Mouse (Mus musculus) neural tube, embryonic 10.5 days (tissue): ENCODE measurements around the gene Cyfip2.

ENCODE experiments used
- DNase-seq: peaks from one replicate; pipeline ENCODE4 v3.0.0-alpha.2; 2017; ENCODE audit warnings: low spot score; ENCODE audit errors: extremely low spot score

Gene Cyfip2

DNA sequence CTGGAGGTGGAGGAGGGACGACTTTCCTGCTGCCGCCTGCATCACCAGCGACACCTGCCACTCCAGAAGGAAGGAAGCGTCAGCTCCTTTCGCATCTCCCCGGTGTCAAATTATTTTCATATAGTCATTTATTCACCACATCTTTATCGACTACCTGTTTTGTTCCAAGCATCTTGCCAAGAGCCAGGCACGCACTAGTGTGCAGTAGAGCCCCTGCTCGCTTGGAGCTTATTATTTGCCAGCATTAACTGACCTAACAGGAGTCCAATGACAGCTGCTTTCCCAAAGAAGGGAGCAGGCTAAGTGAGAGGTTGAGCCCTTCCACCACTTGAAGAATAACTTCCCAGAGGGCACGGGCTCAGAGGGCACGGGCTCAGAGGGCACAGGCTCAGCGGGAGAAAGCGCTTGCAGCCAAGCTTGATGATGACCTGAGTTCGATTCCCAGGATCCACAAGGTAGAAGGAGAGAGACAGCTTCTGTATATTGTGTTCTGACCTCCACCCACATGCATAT is at the start of gene Cyfip2:
TSS of gene Cyfip2 (minus strand) at position 337 of the 513 bp plus-strand sequence.
- no peak for DNase-seq

DNA sequence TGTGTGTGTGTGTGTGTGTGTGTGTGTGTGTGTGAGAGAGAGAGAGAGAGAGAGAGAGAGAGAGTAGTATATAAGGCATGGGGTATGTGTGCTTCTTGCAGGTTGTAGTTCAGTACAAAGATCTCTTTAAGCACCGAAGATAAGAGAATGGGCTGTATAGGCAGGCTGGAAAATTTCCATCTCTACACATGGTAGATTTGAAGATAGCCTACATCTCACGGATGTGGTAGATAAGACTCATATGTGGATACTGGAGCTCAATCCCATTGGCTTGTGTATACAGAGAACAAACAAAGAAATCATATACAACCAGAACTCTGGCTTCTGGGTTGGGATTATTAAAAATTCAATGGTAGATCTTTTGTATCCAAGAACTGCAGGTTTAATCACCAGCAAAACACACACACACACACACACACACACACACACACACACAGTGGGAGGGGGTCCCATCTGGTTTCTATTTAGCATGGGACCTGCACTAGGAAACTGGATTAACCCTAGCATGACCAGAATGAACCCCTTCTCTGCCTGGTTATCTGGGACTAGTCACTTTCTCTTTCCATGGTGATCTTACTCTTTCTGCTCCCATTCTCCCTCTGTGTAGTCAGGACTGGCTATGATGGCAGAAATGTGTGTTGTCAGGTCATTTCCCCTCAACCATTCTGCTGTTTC is 48.5 kb upstream of the Cyfip2 start:
- peak; percentile 48 for DNase-seq

DNA sequence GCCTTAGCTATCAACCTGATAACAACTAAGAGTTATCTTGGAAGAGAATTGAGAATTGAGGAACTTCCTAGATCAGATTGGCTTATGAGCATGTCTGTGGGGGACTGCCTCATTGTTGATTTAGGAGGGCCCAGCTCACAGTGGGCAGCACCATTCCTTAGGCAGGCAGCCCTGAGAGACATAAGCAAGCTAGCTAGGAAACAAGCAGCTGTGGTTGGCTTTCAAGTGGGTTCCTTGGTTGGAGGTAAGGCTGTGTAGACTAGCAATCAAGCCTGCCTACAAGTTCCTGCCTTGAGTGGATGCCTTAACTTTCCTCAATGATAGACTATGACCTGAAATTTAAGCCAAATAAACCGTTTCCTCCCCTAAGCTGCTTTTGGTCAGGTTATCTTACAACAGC is 45.7 kb upstream of the Cyfip2 start:
- DNase-seq = no peak

DNA sequence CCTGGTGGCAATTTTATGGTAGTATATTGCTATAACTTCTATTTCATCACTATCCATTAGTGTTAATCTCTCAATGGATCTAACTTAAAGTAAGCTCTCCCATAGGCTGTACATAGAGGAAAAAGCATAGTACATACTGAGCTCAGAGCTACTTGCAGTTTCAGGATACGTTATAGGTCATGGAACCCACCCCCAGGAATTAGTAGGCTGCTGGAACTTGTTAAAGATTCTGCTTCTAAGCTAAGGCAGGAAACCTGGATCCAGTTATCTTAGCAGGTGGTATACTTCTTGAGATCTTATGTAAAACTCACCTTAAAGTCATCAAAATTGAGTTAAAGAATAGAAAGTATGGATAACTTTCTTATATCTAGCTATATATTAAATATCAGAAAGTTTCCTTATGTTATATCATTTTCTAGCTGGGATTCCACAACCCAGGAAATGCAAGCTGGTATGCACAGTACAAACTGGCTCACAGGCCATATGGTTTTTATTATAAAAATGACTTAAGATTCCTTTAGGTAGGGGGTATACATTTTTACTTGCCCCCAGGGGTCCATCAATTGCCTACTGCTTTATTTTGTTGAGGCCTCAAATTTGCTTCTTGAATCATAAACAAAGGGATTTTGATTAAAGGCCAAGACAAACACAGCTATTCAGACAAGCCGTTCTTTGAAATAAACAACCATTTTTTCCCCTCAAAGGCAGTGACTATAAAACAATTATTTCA is 37.2 kb upstream of the Cyfip2 start:
- no peak for DNase-seq

DNA sequence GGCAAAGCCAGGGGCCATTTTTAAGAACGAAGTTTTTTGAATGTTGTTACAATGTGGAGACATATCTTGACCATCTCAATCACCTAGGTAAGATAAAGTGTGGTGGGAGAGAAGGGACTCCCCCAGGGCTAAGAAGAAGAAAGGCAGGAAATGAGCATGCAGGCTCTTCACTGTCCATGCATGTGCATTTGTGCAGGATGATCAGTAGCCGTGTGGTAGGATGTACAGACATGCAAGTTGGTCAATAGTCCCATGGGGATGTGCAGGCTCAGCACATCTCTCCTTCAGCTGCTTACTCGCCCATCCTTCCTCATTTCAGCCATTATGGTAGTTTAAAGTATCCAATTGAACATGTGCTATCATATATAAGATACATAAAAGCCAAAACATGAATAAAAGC is 35.8 kb upstream of the Cyfip2 start:
- DNase-seq = no peak

DNA sequence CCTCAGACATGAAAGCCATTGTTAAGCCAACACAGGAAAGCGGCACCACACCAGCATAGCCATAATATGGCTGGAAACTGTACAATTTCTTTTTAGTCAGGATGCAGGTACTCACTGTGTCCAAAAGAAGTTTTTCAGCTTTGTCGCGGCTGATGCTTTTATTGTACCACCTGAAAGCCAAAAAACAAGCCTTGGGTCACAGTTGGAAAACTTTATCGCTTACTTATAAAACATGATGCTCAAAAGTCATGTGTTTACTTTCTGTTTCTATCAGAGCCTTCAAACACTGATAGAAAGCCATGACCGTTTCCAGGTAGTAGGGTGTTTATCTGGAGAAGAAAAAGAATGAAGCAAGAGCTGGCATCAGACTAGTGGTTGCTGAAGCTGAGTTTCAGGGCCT is 35.1 kb upstream of the Cyfip2 start:
- no peak for DNase-seq

DNA sequence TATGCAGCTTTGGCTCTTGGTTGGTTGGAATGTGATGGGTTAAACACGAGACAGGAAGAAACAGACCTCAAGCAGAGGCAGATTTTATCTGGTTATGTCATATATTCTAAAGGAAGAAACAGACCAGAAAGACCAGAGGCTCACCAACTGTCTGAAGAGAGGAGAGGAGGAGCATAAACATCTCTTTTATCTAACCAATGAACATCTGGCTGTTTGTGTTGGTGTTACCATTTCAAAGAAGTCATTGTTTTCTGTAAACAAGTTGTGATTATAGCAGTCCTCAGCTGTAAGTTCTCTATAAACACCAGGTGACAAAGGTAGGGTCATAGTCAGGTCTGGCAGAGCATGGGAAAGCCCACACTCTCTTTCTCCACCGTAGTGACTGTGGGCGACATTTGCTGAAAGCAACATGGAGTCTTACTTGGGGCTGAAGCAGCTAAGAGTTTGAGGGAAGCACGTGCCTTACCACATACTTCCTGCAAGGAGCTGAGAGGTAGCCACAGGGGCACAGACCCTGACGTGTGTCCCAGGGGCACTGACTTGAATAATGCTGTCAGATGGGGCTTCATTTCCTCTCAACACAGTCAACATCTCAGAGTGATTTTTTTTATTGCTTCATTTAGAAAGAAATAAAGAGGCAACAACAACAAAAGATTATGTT is 31.4 kb upstream of the Cyfip2 start:
- no peak for DNase-seq

DNA sequence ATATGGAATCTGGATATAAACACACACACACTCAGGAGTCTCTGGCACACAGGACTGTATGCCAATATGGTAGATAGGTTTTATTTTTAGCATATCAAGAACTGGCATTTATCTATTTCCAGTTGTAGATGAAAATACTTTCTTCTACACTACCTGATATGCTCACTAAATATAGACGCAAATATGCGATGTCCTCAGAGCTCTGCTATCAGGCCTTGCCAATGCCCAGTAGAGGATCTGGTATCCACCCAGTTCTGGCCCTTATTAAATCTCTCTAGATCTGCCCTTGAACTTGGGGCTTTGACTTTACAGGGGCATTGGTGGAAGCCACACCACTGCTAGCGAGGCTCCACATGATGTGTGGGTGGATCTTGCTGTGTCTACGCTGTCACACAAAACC is 29.3 kb upstream of the Cyfip2 start:
- no peak for DNase-seq

DNA sequence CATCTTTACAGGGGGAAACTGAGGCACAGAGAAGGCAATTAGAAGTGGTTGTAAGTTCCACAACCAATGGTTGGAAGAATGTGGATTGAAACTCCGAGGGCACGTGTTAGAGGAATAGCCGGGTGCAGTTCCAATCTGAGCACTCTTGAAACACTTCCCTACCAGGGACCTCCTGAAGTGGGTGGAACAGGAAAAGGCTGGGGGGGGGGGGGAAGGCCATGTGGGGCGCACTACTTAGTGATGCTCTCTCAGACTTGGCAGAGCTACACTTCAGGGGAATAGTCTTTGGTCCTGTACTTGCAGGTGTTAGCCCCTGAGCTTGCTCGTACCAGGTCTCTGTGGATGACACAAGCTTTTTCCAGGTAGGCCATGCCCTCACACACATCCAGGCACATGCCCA is 23.4 kb upstream of the Cyfip2 start:
- no peak for DNase-seq

DNA sequence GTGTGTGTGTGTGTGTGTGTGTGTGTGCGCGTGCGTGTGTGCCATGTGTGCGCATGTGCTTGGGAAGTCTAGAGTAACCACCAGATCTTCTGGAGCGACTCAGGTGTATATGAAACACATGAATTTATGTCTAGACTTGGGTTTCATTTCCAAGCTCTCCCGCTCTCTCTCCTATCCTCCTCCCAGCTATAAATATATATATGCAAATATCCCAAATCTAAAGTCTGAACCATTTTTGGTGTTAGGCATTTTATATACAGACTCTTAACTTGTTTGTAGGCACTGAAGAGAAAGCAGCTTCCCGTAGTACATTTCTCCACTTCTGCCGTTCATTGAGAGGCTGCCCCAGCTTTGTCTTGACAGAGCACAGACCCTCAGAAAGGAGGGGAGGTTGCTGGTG is 19.6 kb upstream of the Cyfip2 start:
- no peak for DNase-seq

DNA sequence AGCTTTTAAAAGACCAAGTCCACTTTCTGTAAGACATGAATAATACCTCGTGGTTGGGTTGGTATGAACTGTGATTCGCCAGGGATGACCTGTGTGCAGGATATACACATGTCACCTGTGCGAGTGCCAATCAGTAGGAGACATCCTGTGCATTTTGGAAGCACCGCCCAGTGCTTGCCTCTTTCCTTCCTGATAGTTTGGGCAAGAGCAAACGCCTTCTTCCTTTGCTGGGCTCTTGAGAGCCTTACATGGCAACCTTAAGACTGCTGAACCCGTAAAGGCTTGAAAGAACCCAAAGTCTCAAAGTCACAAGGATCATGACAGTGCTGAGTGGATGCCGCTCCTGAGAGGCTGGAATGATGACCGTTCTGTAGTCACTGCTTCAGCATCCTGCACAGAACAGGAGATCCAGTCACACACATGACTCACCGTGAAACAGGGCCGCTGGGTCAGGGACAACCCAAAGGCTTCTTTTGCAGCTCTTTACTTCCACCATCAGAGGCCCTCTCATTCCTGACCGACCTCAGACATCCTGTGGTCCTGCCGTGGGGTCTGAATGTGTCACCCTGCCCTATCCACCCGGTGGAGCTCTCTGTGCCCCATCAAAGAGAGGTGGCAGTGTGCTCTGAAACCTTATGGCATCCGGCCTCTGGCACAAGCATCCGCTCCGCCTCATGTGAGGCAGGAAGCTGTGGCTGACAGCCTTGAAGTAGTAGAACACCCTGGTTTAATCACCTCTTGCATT is 13.8 kb upstream of the Cyfip2 start:
- DNase-seq = no peak

DNA sequence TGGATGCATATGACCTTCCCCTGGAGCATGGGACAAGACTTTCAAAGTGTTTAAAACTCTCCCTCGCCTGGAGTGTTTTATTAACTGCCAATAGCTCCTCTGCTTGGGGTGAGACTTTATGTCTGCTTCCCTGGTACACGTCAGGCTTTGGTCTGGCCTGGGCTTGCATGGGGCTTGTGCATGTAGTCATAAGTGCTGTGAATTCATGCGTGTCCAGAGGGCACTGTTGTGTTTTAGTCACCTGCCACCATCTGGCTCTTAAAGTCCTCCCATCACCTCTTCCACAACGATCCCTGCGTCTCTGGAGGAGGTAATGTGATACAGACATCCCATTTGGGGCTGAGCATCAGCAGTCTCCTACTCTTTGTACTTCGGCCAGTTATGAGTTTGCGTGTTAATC is 8.9 kb upstream of the Cyfip2 start:
- DNase-seq = no peak

DNA sequence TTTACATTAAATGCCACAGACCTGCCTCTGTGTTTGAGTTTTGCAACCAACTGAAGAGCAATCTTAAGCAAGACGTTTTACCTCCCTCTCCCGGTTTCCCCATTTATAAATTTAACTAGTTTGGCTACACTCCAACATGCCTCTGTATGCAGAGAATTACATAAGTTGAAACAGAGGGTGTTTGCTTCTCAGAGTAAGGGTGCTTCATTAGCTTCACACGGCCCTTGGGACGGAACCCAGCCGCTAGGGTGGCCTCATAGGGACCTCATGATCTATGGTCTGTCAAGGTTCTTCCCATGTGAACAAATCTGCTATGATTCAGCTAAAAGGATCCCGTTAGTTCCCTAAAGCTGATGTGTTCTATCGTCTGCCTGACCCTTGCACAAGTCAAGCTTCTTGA is 1.9 kb upstream of the Cyfip2 start:
- no peak for DNase-seq

DNA sequence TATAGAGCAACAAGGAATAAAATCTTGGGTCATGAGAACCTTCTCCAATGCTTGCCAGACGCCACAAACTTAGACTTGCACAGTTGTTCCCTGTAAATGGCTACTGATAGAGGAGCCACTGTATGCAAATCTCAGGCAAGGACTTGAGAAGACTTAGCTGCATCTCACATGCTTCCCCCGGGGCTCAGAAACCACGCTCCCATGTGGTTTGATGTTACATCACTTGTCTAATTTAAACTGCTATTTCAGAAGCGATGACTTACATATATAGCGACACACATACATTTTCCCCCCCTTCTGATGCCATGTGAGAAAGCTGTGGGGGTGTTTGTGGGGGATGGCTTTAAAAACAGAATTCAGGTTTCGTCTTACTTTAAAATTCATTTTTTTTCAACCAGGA is 1.2 kb upstream of the Cyfip2 start:
- DNase-seq = no peak

DNA sequence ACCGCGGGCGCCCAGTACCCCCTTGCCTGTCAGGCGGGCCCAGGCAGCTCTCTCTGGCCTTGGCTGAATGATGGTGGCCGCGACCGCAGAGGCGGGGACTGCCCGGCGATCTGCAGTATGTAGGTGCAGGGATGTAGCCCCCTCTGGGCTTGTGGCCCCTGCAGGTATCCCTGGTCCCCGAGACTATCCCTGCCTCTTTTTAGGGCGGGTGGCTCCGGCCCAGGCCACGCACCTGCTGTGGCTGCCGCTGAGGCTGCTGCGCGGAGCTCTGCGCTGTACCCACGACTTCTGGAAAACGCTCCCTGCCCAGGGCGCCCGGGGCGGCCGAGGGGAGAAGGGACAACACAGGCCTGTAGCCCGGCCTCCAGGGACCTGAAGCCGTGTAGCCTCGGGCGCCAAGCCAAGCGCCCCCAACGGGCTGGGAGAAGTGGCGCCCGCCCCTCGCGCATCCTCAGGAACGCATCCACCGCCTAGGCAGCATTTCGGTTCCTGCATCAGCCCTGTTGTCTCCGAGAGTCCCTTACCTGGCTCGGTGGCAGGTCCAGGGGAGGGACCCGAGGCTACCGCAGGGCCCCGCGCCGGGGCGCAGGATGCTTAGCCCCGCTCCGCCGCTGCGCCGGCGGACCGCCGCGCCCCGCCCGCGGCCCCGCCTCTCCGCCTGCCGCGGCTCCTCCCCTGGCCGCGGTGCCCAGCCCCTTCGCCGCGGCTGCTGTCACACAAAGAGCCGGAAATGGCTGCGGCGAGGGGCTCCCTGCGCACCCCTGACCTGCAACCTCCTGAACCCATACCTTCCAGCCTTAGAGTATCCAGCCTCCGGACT is 746 bp downstream of the Cyfip2 start:
- peak; percentile 74 for DNase-seq

DNA sequence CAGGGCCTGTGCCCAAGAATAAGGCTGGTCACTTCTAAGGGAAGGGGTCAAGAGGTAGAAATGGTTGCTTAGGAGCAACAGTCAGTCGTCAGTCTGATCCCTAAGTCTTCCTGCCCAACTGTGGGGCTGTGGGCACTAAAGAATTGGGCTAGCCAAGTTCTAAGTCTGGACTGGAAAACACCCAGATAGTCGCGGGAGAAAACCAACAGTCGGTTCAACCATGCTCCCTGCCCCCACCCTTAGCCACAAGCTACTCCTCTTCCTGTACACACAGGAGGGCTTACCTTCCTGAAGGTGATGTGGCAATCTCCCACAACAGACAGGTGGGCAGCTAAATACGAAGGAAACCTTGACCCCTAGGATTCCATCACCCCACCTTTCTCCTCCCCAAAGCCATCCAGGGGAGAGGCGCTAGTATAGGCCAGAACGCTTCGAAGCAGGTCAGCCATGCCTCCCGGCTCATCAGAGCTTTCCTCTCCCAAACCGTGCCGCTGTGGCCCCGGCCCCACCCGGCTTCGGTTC is 1.4 kb downstream of the Cyfip2 start:
- no peak for DNase-seq

DNA sequence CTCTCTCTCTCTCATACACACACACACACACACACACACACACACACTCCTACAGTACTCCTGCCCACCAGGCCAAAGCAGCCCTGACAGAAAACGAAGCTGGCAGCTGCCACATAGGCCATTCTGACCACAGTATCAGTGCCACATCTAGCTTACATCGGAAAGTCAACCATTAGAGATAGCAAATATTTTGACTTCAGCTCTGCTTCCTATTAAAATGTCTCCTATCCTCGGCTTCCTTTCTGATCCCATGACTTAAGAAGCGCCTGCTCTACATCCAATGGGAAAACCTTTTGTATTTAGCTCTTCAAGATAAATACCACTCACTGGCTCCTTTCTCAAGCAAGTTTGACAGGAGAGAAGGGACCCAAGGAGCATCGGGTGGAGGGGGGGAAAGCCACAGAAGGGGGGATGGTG is 2.0 kb downstream of the Cyfip2 start:
- DNase-seq = no peak

DNA sequence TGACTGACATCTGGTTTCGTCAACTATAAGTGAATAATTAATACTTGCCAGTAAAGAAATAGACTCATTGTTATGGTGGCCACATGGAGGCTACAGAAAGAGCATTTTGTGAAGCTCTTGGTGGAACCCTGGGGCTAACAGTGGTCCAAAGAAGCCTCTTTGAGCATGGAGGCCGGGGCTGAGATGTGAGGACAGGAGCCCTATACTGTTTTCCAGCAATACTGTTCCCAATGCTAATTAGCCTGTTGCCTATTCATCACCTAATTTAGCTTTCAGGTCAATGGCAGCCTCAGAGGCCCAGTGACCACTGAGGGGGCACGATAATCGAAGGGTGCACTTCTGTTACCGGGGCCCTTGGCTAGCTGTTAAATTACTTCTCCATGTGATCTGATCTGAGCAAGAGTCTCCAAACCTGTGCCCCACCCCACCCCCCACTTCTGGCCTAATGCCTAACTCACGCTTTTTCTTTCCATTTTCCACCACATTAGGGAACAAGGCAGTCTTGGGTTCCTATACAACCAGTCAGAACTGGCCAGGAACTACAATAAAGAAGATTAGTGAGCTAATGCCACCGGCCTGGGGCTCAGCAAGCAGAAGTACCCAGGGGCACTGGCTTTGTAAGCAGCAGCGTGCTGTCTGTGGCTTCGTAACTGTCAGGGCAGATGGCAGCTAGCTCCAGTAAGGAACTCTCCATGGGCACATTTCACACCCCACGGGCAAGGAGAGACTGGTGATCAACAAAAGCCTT is 2.7 kb downstream of the Cyfip2 start:
- no peak for DNase-seq

DNA sequence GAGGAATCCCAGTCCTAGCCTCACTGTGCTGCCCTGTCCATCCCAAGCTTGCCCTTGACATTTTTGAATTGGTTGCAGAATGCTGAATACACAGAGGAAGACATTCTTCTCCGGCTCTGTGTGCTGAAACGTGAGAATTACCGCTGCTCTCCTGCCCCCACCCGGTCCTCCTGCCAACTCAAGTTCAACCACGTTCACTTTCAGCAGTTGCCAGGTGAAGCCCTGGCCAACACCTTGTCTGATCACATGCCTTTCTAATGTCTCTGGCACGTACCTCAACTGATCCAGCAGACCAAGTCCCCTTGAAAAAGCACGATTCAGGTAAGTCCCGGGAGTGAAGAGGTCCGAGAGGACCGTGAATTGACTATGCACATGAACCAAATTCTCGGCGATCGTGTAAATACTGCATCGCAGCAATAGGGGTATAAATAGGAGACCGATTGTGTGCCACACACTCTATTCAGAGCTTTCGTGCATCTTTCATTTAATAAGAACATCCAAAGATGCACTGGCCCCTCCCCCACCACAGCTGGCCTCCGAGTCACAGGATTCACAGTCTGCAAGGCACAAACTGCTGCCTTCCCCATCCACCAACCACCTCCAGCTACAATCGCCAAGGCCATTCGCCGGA is 3.4 kb downstream of the Cyfip2 start:
- DNase-seq = no peak
